Mouse (Mus musculus): ENCODE measurements around the gene Ccdc183.
A peak's percentile ranks its signal among the peaks of the same experiment; 100 is the strongest.

The Ccdc183 gene

DNA sequence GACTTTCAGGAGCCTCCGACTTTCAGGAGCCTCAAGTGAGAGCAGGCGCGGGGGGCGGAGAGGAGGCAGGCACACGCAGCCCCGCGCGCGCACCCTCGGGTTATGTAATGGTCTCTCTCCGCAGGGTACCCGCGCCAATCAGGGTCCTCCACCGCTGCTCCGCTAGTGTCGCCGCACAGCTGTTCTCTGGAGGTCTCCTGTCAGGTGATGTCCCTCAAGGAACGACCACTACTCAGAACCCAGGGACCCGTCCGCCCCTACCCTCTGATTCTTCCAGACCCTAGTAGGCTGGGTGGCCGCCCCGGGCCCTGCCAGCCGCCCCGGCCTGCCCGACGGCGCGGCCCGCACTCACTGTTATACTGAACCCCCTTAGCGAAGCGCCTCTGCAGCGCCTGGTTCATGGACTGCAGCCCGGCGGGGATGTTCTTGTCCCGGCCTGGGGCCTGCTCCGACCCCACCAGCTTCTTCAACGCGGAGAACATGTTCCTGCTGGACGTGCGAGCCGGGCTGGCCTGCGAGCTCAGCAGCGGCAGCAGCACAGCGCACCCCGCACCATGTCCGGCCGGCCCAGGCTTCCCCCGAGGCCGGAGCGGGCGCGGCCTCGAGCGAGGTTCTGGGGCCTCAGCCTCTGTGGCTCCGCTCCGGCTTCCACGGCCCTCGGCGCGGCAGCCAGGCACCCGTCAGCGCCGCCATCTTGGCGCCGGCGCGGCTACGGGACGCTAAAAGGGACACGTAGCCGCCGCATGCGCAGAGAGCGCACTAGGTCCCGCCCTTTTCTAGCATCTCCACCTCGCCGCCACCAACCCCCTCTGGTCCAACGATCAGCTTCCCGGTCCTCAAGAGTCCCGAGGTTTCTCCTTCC, 9.5 kb downstream of the Ccdc183 start, which contains the start of gene Rabl6:
Gene Rabl6 (minus strand): TSS at position 761 of the 862 bp plus-strand sequence.
- DNase-seq (ENCODE audit: low spot score in 2 of 2) = peak; percentile 88 to 90

DNA sequence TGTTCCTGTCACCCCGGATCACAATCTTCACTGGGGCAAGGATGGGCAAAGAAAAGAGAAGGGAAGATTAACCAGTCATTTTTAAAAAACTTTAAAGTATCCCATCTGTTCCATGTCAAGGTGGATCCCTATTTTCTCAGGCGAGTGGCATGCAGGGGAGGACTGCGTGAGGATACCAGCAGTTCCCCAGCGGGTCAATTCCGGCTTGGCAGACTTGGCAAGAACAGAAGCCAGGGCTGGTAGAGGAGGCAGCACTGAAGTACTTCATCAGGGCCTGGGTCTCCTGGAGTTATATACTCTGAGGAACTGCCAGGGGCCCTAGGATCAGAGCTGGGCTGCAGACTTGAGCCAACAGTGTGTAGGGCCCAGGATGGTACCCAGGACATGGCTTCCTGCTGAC, 15.0 kb downstream of the Ccdc183 start:
- no peak for DNase-seq (ENCODE audit: low spot score in 2 of 2)

DNA sequence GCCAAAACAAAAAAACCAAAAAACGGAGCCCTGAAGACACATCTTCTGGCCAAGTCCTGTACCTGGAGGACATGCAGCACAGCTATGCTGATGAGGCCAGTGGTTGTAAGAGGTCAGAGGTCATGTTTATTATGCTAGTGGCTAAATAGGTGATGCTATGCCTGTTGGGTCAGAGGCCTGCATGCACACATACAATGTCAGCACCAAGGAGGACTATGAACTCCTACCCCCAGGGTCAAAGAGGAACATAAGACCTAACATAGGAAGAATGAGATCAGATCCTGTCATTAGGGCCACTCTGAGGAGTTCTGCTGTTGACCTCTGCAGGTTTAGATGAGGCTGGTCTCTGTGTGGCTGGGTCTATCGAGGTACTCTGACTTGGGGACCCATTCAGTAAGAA, 17.4 kb downstream of the Ccdc183 start:
- no peak for DNase-seq (ENCODE audit: low spot score in 2 of 2)

DNA sequence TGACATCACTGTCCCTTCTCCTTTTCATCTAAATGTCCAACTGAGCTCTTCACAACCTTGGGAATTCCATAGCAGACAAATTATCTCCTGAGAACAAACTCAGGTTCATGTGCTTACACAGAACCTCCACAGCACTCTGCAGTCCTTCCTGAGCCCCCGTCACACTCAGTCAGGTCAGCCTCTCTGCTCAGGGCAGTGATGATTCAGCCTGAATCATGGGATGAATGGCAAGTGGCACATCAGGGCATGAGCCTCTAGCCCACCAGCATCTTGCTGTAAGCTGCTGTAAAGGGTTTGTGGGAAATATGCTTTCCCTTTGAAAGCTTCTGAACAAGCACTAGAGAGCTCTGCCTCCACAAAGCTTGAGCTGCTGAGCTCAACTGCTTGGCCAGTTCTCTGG, 18.7 kb downstream of the Ccdc183 start:
- DNase-seq (ENCODE audit: low spot score in 2 of 2) = no peak

DNA sequence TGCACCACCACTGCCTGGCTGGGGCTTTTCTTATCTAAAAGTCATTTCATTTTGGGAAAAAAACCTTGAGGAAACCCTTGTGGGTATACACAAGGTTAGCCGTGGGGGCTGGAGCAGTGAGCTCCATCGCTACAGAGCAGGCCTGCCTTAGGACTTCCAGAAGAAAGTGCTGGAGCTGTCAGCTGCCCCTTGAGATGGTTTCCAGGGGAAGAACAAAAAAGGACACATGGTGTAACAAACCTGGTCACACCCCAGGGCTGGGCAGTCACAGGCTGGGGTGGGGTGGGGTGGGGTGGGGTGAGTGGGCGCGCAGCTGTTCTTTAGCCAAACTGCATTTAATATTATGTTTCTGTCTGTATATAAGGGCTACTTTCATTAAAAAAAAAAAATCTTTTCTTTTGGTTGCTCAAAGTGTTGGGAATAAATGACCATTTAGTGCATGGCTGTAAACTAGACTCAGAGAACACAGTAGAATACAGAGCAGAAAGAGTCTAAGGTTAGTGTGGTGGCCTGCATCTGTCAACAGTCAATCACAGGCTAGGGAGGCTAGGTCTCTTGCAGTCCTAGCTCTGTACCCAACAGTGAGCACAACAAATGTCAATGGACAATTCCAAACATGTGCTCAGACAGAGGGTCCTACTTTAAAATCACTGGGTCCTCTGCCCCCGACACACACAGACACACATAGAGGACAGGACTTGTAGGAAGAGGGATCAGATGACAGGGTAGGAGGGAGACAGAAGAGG, 20.5 kb downstream of the Ccdc183 start:
- DNase-seq (ENCODE audit: low spot score in 2 of 2) = no peak

DNA sequence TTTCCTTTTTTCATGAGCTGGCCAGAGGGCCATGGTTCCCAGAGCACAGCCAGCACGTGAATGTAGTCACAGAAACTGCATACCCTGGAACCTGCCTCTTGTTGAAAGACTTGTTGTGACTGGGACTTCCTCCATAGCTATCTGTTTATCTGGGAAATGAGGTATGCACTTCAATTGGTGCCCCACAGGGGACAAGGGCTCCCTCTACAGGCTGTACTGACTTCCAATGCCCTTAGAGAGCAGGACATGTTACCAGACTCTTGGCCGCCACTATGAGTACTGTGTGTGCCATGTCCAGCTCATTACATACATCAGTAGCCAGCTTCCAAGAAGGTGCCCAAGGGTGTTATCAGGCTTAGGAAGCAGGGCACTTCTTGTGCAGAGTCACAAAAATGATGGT, 25.6 kb downstream of the Ccdc183 start:
- no peak for DNase-seq (ENCODE audit: low spot score in 2 of 2)

DNA sequence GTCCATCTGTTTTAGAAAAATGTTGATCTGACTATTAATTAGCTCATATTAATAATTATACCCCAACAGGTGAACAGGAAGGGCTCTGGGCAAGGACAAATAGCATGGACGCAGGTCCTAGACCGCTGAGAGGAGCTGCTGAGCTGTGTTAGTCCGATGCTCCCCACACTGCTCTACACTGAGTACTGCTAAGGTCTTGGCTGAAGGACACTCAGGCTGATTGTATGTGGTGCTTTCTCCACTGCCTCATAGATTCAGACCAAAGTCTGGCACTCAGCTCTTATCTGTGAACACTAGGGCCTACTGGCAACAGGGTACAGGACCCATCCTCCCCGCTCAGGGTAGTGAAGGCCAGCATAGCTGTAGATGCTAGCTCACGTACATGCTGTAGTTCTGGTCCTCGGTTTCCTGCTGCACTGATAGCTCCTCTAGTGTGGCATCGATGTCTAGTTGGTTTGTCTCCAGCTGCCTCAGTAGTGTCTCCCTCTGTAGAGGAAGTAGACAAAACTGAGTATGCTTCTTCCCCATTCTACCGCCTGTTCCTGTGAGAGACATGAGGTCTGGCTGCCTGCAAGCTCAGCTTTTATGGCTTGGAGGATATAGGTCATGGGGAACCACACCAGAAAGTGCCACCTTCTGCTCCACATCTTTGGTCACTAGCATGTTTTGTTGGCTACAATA, 29.1 kb downstream of the Ccdc183 start:
- DNase-seq (ENCODE audit: low spot score in 2 of 2) = no peak

DNA sequence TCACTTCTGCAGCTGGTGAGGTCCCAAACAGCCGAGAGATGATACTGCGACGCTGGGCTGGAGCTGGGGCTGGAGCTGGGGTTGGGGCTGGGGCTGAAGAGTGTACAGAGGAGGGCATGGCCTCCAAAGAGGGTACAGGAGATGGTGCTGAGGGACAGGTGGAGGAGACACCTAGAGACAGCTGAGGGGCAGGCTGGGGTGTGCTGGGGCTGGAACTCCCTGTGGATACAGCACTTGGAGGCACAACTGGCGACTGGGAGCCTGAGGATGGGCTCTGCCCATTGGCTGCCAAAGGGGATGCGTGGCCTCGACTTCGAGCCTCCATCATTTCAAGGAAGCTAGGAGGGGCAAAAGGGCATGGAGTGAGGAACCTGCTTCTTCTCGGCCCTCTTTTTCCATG, 30.2 kb downstream of the Ccdc183 start:
- DNase-seq (ENCODE audit: low spot score in 2 of 2) = no peak

DNA sequence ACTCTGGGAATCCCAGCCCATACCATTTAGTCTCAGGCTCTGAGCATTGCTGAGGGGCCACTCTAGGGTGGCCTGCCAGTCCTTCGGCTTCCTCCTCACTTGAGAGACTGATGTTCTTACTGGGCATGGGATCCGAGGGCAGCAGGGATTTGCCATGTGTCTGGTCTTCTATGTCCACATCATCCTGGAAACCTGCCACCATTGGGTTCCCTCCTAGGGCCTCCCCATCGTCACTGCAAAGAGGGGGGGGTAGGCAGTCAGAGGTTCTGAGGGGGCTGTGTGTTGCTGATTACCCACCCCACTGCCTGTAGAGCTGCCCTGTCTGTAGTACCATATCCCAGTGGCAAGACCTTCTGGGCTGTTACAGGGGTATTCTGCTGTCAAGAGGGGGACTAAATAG, 31.9 kb downstream of the Ccdc183 start:
- no peak for DNase-seq (ENCODE audit: low spot score in 2 of 2)

DNA sequence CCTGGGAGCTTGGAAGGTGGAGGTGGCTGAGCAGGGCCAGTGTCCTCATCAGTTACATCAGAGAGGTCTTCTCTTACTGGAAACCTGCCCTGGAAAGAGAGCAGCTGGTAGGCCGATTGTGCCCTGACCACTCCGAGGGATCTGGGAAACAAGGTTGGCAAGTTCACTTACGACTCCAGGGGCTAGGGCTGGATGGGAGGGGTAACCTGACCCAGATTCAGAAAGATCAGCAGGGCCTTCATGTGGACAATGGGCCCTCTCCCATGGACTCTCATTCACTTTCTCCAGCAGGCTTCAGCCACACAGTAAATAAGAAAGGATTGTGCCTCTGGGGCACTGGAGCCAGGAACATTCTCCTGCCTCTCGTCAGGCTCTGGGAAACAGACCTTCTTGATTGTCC, 32.6 kb downstream of the Ccdc183 start:
- DNase-seq (ENCODE audit: low spot score in 2 of 2) = no peak

DNA sequence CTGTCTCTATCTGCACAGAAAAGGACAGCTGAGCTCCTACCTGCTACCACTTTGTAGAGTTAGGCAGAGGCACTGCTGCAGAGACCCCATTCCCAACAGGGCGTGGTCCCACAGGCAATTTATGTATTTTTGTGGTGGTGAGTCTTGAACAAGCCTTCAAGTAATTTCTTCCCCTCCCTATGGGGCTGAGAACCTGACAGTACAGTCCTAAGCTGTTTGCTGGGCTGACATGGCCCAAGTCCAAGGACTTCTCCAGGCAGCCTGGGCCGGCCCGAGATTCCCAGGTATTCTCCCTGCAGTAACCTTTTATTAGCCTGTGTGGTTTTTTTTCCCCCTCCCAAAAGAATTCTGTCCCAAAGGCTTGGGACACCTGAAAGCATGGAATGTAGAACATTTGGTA, 33.3 kb downstream of the Ccdc183 start:
- no peak for DNase-seq (ENCODE audit: low spot score in 2 of 2)

DNA sequence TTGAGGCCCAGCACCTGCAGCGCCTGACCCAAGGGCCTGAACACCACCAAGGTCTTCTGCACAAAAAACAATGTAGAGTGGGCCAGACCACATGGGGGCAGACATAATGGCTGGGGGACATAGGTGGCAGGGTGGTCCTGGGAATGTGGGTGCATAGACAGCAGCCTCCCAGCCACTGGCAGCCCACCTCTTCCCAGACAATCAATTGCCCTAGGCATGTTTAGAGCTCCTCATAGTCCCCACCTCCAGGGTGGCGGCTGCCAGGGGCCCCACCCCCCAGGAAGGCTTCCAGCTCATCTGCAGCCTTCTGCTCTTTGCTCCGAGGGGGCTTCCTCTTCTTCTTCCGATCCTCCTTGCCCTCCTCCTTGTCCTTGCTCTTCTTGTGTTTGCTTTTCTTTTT, 33.9 kb downstream of the Ccdc183 start:
- no peak for DNase-seq (ENCODE audit: low spot score in 2 of 2)

DNA sequence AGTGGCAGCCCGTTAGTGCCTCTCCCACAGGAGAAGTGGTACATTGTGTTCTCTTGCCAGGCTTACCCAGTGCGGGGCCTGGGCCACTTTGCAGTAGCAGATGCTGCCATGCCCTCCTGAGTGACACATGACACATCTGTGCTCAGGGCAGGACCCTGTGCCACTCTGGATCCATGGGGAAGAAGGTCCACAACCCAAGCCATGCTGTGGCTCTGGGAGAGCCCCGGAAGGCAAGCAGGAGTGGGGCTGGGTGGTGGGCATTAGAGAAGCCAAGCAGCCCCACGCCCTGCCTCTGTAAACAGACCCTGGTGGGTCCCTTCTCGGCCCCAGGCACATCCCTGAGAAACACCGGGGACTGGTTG, 34.4 kb downstream of the Ccdc183 start:
- no peak for DNase-seq (ENCODE audit: low spot score in 2 of 2)

DNA sequence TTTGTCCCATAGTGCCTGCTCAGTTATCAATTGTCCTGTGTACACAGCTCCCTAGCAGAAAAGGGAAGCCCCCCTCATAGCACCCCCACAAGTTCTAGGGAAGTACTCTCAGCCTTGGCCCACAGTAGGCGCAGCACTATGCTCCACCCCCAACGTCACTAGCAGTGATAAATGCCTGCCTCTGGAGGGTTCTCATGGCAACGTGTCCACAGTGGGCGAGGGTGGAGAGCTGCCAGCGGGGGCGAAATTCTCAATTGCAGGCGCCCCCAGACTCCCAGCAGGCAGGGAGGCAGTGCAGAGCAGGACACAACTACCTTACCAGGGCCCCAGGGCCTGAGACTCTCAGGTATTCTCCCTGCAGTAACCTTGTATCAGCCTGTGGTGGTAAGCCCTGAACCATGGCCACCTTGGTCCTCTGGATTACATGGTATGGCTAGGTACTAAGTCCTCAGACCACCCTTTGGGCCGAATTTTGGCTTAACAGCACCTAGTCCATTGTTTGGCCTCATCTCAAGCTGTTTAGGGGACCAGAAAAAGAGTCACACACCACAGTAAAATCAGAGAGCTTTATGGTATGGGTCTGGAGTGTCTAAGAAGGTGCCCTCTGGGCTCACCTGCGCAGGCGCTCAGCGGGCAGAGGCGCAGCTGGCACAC, 34.9 kb downstream of the Ccdc183 start:
- DNase-seq (ENCODE audit: low spot score in 2 of 2) = no peak

DNA sequence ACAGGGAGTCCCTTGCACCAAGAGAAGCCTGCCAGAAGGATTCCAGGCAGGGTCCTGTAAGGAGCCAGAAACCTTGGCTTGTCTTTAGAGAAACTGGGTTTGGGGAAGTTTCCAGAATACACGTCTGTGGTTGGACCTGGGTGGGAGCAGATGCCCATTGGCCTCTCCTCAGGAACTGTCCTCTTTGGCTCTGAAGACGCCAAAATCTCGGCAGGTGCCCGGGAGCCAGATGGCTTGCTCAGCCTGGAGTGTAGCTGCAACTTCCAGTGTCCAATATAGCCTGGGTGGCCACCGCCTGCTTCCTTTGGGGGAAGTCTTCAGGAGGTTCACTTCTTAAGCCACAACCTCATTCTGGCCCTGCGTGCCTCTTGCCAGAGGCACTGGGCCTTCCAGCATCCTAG, 35.6 kb downstream of the Ccdc183 start:
- no peak for DNase-seq (ENCODE audit: low spot score in 2 of 2)

DNA sequence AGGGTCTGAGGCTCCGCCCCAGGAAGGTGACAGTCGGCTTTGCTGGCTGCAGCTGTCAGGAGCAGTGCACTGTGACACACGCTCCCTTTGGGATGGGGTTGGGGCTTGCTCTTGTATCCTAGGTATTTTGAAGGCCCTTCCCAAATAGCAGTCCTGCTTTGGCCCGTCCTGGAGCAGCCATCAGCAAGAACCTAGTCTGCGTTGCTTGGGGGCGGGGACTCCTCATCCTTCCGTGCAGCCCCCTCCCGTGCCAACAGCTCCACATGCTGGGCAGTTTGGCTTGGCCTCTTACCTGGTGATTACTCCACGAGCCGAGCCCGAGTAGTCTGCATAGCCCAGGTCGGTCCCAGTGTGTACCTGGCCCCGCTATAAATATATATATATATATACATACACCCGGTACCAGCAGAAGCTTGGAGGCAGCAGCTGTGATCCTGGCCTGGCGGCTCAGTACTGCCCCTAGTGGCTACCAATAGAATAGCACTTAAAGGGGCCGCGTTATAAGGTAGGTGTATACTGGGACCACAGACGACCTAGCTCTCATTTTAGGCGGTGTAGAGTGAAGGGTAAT, 36.1 kb downstream of the Ccdc183 start, which contains the start of gene Ajm1:
Gene Ajm1 (minus strand): TSS at position 464 of the 571 bp plus-strand sequence.
- DNase-seq (ENCODE audit: low spot score in 2 of 2) = peak; percentile 58 to 75

DNA sequence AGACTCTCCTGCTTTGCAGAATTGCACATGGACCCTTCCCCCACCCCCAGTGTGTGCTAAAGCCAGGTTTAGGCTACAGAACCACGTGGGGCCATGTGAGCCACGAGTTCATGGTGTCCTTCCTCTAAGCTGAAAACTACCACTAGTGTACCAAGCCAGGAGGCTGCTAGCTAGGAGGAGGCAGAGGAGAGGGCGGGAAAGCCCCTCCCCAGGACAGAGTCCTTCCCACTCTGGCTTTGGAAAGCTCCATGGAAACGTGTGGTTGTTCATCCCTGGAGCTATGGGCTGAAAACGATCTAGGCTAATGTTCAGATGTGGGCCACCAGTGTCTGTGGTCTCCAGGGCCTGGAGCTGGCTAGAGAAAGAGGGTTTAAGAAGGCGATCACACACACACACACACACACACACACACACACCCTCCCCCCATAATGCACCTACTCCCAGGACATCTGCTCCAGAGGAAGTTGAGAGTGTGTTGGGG, 36.8 kb downstream of the Ccdc183 start:
- DNase-seq (ENCODE audit: low spot score in 2 of 2) = no peak

DNA sequence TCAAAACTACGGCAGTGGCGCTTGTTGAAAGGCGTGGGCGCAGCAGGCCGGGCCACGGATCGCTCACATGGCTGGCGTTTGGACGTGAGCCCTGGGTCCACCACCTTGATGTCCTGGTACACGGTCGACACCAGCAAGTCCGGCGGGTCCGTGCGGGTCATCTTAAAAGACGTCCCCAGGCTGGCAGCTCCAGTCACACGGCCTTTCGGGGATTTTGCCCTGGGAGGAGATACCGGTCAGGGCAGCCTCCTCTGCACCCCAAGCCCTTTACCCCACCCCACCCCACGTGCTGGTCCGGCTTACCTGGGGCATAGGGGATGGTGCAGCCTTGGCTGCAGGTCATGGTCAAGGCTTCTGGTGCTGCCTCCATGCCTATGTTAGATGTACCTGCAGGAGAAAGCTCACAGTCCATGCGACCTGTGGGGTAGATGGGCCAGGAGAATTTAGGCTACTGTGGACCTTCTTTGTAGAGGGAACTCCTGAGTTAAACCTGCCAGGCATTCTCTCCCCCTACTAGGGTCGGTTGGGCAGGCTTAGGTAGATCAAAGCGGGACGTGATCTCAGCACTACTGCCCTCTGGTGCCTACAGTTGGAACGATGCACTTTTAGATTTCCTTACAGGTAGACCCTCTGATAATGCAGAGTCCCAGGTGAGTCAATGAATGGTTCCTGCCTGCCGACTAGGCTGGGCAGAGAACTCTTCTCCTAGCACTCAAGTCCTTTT, 37.6 kb downstream of the Ccdc183 start:
- no peak for DNase-seq (ENCODE audit: low spot score in 2 of 2)

DNA sequence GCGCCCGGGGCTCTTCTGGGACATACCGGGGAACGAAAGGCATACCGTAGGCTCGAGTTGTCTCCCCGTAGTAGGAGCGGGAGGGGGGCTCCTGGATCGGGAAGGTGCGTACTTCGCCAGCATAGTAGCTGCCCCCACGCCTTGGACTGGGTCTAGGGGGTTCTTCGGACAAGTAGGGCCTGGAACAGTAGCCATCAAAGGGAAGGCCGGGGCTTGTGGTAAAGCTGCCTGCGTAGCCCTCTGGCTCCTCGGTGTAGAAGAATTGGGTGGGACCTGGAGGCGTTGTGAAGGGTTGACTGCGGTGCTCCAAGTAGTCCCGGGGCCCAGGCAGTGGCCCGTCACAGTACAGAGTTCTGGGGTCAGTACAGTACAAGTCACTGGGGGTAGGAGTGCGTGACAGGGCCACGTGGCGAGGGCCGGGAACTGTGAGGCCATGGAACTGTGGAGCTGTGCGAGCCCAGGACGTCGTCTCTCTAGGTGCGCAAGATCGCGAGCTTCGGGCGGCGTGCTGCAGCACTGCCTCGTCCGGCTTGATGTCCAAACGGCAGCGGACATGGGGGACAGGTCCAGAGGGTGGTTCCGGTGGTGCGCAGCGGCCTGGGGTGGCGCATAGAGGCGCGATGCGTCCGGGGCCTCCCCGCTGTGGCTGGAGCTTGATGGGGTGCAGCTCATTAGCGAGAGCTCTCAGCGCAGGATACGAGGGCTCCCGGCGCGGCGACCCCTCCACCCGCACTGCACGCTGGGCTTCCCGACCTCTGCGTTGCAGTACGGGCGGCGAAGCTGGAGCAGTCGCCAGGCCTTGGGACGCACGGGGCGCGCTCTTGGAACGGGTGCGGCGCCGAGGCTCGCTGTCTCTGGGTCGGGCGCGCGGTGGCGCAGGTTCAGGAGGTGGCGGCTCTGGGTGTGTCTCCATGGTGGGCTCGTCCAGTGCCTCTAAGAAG, 38.4 kb downstream of the Ccdc183 start:
- no peak for DNase-seq (ENCODE audit: low spot score in 2 of 2)
